Mouse (Mus musculus): Measurements from ENCODE around the gene Slc4a4. TPM values are rescaled to one million over a fixed set of nuclear protein-coding genes. Genes with fewer than 3 reads are reported as not detected.
A peak's percentile ranks its signal among the peaks of the same experiment; 100 is the strongest.

Gene Slc4a4
- polyA plus RNA-seq, 1 experiment, result 0.04 TPM

DNA sequence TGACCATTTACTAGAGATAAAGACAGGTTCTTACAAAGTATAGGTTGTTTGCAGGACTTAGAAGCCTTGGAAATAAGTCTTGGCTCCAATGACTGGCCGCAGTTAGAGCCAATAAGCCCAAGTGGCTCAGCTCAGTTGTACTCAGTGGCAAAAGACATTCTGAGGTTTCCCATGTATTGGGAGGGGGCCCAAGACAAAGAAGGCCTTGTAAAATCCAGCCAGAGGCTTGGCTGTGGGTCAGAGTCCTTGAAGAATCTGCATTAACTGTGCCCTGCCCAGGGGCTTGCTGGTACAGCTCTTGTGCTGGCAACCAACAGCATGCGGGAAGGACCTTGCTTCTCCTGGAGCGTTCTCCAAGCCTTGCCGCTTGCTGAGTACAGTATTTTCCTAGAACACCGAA lies 107.9 kb downstream of the Slc4a4 start:
- H3K79me2 ChIP-seq (ENCODE audit: control insufficient read depth, insufficient read depth), result no peaks in the 10 kb centered on the region
- TF ChIP-seq MYOD1 (IDR thresholded peaks at IDR 0.05; ENCODE audit: control insufficient read depth in 1 of 3, insufficient read length in 2 of 3, low read depth in 2 of 3) (no peak), USF1 (IDR thresholded peaks at IDR 0.05; ENCODE audit: low read depth) (no peak), MAX (IDR thresholded peaks at IDR 0.05; ENCODE audit: low read depth) (no peak)
- no peak overlapping the region for H3K4me2 ChIP-seq (ENCODE audit: low read depth)
- H3K27me3 ChIP-seq (ENCODE audit: control insufficient read depth, insufficient read depth, insufficient read length), result no peaks in the 10 kb centered on the region
- H3K4me3 ChIP-seq, result no peak overlapping the region
- H3K36me3 ChIP-seq (ENCODE audit: control insufficient read depth, insufficient read depth), result no peaks in the 10 kb centered on the region
- H3ac ChIP-seq (ENCODE audit: control insufficient read depth, insufficient read length), result no peak overlapping the region

- no peaks in the 10 kb centered on the region for H3K36me3 ChIP-seq (ENCODE audit: control insufficient read depth, insufficient read depth)
- no peaks in the 10 kb centered on the region for H3K27me3 ChIP-seq (ENCODE audit: control insufficient read depth, insufficient read depth, insufficient read length)
- no peak overlapping the region for H3K4me2 ChIP-seq (ENCODE audit: low read depth)
- no peak overlapping the region for H3ac ChIP-seq (ENCODE audit: control insufficient read depth, insufficient read length)
- no peaks in the 10 kb centered on the region for H3K79me2 ChIP-seq (ENCODE audit: control insufficient read depth, insufficient read depth)
- H3K4me3 ChIP-seq, result no peak overlapping the region
- TF ChIP-seq TCF3 (IDR thresholded peaks at IDR 0.05; ENCODE audit: insufficient read length, low read depth) (no peak), TCF12 (IDR thresholded peaks at IDR 0.05; ENCODE audit: insufficient read depth, poor library complexity, severe bottlenecking) (no peak), USF1 (IDR thresholded peaks at IDR 0.05; ENCODE audit: low read depth) (no peak), CEBPB (IDR thresholded peaks at IDR 0.05; ENCODE audit: insufficient read depth, poor library complexity, severe bottlenecking) (no peak), MAX (IDR thresholded peaks at IDR 0.05; ENCODE audit: low read depth) (no peak)
These were observed 109.6 kb downstream of the Slc4a4 start for GRCm38 (mm10) chr5:88996246-88996645.

DNA sequence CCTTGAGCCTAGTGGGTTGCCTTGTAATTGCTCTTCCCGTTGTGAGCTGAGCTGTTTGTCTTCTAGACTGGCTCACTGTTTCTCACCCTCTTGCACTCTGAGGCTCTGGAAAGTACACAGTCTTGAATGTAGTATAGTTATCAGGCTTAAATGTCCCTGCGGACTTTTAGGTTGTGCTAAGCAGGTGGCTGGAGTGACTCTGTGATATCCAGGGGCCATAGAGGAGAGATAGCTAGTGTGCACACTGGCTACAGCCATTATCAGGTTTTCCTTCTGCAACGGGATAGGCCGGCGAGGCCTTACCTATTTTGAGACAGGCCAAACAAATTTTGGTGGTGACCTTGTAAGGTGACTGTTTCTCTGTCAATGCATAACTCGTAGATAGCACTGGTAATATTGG lies 110.7 kb downstream of the Slc4a4 start:
- TF ChIP-seq TCF3 (IDR thresholded peaks at IDR 0.05; ENCODE audit: insufficient read length, low read depth) (no peak), MAX (IDR thresholded peaks at IDR 0.05; ENCODE audit: low read depth) (no peak), CEBPB (IDR thresholded peaks at IDR 0.05; ENCODE audit: insufficient read depth, poor library complexity, severe bottlenecking) (no peak), USF1 (IDR thresholded peaks at IDR 0.05; ENCODE audit: low read depth) (no peak), POLR2A (IDR thresholded peaks at IDR 0.05; ENCODE audit: insufficient read length, low read depth) (no peak), MYOG (IDR thresholded peaks at IDR 0.05; ENCODE audit: control insufficient read depth in 1 of 3, insufficient read depth in 1 of 3, insufficient read length in 2 of 3, low read depth in 2 of 3) (no peak), POLR2AphosphoS2 (IDR thresholded peaks at IDR 0.05; ENCODE audit: insufficient read length, low read depth) (no peak), MYOD1 (IDR thresholded peaks at IDR 0.05; ENCODE audit: control insufficient read depth in 1 of 3, insufficient read length in 2 of 3, low read depth in 2 of 3) (no peak), E2F4 (IDR thresholded peaks at IDR 0.05; ENCODE audit: insufficient read depth) (no peak), SRF (IDR thresholded peaks at IDR 0.05; ENCODE audit: control insufficient read depth, insufficient read length, low read depth) (no peak), REST (IDR thresholded peaks at IDR 0.05; ENCODE audit: insufficient read depth, insufficient read length) (no peak)

DNA sequence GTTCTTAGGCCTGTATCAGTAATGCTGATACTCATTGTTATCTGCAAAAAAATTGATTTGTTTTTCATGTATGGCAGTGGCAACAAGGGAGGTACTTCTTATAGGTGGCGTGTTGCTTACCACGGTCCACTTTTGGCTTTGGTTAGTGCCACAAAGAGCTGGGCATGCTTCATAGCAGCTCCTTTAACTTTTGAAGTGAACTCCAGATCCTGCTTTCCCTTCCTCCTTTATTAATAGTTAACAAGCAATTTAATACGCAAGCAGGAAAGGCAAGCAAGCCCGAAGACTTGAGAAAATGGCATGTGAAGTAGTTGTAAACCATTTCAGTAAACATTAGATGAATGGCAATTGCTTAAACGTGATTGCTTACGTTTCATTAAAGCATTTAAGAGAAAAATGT lies 113.2 kb downstream of the Slc4a4 start:
- Histone ChIP-seq H3ac (ENCODE audit: control insufficient read depth, insufficient read length) (no peak overlapping the region), H3K4me3 (no peak overlapping the region), H3K4me2 (ENCODE audit: low read depth) (no peak overlapping the region), H3K79me2 (ENCODE audit: control insufficient read depth, insufficient read depth) (no peaks in the 10 kb centered on the region), H3K27me3 (ENCODE audit: control insufficient read depth, insufficient read depth, insufficient read length) (no peaks in the 10 kb centered on the region), H3K36me3 (ENCODE audit: control insufficient read depth, insufficient read depth) (no peaks in the 10 kb centered on the region)
- TF ChIP-seq TCF12 (IDR thresholded peaks at IDR 0.05; ENCODE audit: insufficient read depth, poor library complexity, severe bottlenecking), result no peak
- TF ChIP-seq MYOD1 (IDR thresholded peaks at IDR 0.05; ENCODE audit: control insufficient read depth in 1 of 3, insufficient read length in 2 of 3, low read depth in 2 of 3), result no peak
- no peak for TF ChIP-seq SRF (IDR thresholded peaks at IDR 0.05; ENCODE audit: control insufficient read depth, insufficient read length, low read depth)
- no peak for TF ChIP-seq REST (IDR thresholded peaks at IDR 0.05; ENCODE audit: insufficient read depth, insufficient read length)
- no peak for TF ChIP-seq MYOG (IDR thresholded peaks at IDR 0.05; ENCODE audit: control insufficient read depth in 1 of 3, insufficient read depth in 1 of 3, insufficient read length in 2 of 3, low read depth in 2 of 3)

More for the DNA sequence above, 110.7 kb downstream of the Slc4a4 start:
- Histone ChIP-seq H3K4me3 (no peak overlapping the region), H3K27me3 (ENCODE audit: control insufficient read depth, insufficient read depth, insufficient read length) (no peaks in the 10 kb centered on the region), H3K4me2 (ENCODE audit: low read depth) (no peak overlapping the region), H3K36me3 (ENCODE audit: control insufficient read depth, insufficient read depth) (no peaks in the 10 kb centered on the region), H3ac (ENCODE audit: control insufficient read depth, insufficient read length) (no peak overlapping the region), H3K79me2 (ENCODE audit: control insufficient read depth, insufficient read depth) (no peaks in the 10 kb centered on the region)

- peak in 1 of 3 experiments; percentile 56 for TF ChIP-seq MYOD1 (IDR thresholded peaks at IDR 0.05; ENCODE audit: control insufficient read depth in 1 of 3, insufficient read length in 2 of 3, low read depth in 2 of 3)
- no peak for TF ChIP-seq TCF3 (IDR thresholded peaks at IDR 0.05; ENCODE audit: insufficient read length, low read depth)
- TF ChIP-seq MYOG (IDR thresholded peaks at IDR 0.05; ENCODE audit: control insufficient read depth in 1 of 3, insufficient read depth in 1 of 3, insufficient read length in 2 of 3, low read depth in 2 of 3), result peak in 1 of 3 experiments; percentile 59
- Histone ChIP-seq H3K79me2 (ENCODE audit: control insufficient read depth, insufficient read depth) (no peaks in the 10 kb centered on the region), H3ac (ENCODE audit: control insufficient read depth, insufficient read length) (no peak overlapping the region), H3K27me3 (ENCODE audit: control insufficient read depth, insufficient read depth, insufficient read length) (no peaks in the 10 kb centered on the region), H3K36me3 (ENCODE audit: control insufficient read depth, insufficient read depth) (no peaks in the 10 kb centered on the region), H3K4me3 (no peak overlapping the region), H3K4me2 (ENCODE audit: low read depth) (no peak overlapping the region)
These were observed 114.0 kb downstream of the Slc4a4 start for GRCm38 (mm10) chr5:89000598-89000997.

DNA sequence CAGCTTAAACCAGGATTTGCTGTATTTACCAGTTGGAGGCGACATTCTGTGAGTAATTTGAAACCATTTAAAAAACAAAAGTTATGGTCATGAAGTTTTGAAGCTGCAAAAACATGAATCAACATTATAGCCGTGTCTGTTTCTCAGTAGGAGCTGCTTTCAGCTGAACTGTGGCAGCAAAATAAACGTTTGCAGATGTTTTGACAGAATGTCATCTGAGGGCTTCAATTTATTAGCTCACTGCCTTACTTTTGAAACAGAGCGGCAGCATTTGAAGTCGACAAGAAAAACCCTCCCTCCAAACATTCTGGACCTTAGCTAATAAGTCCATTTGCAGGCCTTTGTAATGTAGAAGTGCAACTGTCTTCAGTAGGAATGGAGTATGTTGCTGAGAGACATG lies 123.5 kb downstream of the Slc4a4 start:
- Histone ChIP-seq H3K79me2 (ENCODE audit: control insufficient read depth, insufficient read depth) (no peaks in the 10 kb centered on the region), H3ac (ENCODE audit: control insufficient read depth, insufficient read length) (no peak overlapping the region), H3K4me2 (ENCODE audit: low read depth) (no peak overlapping the region), H3K36me3 (ENCODE audit: control insufficient read depth, insufficient read depth) (no peaks in the 10 kb centered on the region), H3K27me3 (ENCODE audit: control insufficient read depth, insufficient read depth, insufficient read length) (no peaks in the 10 kb centered on the region), H3K4me3 (no peak overlapping the region)
- TF ChIP-seq POLR2AphosphoS2 (IDR thresholded peaks at IDR 0.05; ENCODE audit: insufficient read length, low read depth) (no peak), MYOG (IDR thresholded peaks at IDR 0.05; ENCODE audit: control insufficient read depth in 1 of 3, insufficient read depth in 1 of 3, insufficient read length in 2 of 3, low read depth in 2 of 3) (no peak), USF1 (IDR thresholded peaks at IDR 0.05; ENCODE audit: low read depth) (no peak), TCF3 (IDR thresholded peaks at IDR 0.05; ENCODE audit: insufficient read length, low read depth) (no peak), MAX (IDR thresholded peaks at IDR 0.05; ENCODE audit: low read depth) (no peak), POLR2A (IDR thresholded peaks at IDR 0.05; ENCODE audit: insufficient read length, low read depth) (no peak), E2F4 (IDR thresholded peaks at IDR 0.05; ENCODE audit: insufficient read depth) (no peak), MYOD1 (IDR thresholded peaks at IDR 0.05; ENCODE audit: control insufficient read depth in 1 of 3, insufficient read length in 2 of 3, low read depth in 2 of 3) (no peak), TCF12 (IDR thresholded peaks at IDR 0.05; ENCODE audit: insufficient read depth, poor library complexity, severe bottlenecking) (no peak), CEBPB (IDR thresholded peaks at IDR 0.05; ENCODE audit: insufficient read depth, poor library complexity, severe bottlenecking) (no peak), REST (IDR thresholded peaks at IDR 0.05; ENCODE audit: insufficient read depth, insufficient read length) (no peak), SRF (IDR thresholded peaks at IDR 0.05; ENCODE audit: control insufficient read depth, insufficient read length, low read depth) (no peak)
